Mouse (Mus musculus) brain, embryonic 18.5 days (tissue): ENCODE data around the gene Ccr1l1.

Experiments
- DNase-seq: peaks from one replicate; pipeline ENCODE4 v3.0.0-alpha.2; 2012; ENCODE audit warnings: low read depth, low spot score

Ccr1l1 gene

DNA sequence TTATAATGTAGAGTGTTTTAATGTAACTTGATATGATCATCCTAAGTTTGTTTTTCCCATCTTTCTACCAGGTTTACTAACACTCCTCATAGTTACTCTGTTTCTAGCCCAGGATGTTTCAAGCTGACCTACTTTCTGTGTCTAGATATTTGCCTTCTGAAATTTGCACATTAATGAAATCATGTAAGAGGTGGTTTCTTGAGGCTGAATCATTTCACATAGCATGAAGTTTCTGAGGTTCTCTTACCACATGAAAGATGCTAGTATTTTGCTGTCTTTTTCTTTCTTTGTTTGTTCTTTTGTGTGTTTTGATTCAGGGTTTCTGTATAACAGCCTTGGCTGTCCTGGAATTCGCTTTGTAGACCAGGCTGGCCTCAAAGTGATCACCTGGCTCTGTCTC, 18.0 kb downstream of the Ccr1l1 start:
- DNase-seq = no peak

DNA sequence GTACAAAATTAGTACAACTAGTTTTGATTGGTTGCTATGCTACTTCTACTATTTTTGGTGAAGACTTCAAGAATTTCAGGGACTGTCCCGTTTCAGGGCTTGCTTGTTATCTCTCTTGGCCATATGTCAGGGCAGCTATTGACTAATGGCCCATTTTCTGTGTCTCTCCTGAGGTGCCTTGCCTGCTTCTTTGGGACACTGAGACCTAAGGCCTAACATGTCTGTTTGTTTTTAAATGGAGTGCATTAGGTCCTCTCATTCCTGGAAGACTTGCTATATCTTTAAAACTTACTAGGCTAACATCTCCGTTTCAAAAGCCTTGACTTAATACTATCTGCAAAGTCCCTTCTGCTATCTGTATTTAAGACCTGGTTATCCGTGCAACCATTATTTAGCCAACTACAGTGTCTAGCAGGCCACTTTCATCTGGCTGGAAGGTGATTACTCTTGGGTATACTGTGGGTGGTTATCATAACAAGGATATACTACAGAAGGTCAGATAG, 20.2 kb downstream of the Ccr1l1 start:
- DNase-seq = no peak

DNA sequence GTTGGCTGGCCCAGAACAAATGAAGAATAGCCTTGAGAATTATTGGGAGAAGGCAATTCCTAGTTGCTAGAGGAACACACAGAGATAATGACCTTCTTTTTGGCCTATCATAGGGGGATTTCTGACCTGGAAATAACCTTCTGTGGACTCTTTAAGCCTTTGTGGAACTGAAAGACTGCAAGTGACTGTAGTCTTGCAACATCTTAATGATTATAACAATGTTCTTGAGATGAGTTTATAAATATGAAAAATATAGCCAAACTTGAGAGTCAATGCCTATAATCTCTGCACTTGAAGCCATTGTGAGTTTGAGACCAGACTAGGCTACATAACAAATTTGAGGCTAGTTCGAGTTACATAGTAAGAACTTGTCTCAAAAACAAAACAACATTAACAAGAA, 21.3 kb downstream of the Ccr1l1 start:
- DNase-seq = no peak

DNA sequence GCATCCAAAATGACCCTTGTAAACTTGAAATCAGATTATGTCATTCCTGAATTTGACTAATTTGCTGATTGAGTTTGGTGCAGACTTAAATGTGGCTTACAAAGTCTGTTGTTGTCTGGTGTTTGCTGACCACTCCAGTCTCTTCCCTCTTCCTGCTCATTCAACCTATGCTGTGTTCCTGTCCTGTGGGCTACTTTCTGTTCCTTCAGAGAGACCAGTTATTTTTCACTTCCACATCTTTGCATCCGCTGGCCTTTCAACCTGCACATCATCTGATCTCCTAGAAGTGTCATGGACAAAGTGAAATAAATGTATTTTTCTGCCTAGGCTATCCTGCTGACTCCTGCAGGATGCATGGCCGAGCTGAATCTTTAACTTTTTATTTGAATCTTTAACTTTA, 24.7 kb downstream of the Ccr1l1 start:
- DNase-seq = no peak

DNA sequence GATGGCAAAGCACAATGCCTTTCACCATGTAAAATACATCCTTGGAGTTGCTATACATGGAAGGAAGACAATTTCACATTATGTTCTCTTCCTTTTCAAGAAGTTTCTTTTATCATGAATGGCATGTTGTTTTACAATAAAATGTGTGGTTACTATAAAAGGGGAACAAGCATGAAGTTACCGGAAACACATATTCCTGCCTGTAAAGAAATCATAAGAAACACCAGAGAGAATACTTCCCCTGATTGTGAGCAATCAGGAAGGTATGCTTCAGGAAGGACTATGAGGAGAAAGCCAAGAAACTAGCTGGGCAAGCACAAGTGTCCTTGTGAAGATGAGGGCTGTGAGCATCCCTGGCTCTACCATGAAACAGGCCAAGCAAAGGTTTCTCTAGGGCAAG, 27.0 kb downstream of the Ccr1l1 start:
- DNase-seq = no peak

DNA sequence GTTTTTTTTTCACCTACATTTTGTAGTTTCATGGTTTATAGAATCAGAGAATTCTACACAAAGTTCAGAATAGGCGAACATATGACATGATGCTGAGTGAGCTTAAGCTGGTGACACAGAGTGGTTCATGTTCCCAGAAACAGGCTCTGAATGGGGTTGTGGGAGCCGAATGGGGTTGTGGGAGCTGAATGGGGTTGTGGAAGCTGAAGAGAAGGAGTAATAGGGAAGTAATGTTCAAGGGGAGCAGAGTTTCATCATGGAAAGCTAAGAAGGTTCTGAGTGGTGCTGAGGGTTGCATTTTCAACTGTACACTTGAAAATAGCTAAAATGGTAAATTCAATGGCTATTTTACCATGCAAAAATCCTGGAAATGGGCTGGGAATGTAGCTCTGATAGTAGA, 28.8 kb downstream of the Ccr1l1 start:
- no peak for DNase-seq

DNA sequence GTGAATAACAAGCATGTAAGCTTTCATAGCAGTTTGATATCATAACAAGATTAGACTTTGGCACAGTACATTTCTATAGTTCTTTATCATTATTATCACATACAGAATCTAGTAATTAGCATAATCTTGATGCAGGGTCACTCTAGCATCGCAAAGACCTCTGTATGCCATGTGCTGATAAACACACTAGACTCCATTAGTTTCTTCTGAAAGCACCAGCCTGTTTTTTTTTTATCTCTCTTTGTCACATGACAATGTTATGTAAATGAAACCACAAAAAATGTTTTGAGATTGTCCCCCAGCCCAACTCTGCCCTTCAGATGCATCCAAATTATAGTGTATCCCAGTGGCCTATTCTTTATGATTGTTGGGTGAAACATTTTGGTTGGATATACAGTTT, 30.4 kb downstream of the Ccr1l1 start:
- no peak for DNase-seq

DNA sequence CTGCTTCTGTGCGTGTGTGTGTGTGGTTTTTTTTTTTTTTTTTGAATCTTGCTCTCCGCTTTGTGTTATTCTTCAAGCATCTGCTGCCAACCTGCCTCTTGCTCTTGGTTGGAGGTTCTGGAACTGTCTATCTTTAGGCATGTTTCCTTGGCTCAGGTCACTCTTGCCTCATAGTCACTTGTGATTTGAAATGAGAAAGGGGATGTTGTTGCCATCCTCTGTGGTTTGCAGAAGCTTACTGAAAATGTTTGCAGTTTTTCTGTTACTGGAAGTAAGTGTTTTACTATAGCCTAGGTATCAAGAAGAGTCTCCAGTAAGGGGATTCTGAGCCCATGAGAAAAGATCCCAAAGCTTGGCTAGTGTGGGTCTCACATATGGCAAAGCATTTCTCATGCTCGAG, 36.2 kb downstream of the Ccr1l1 start:
- no peak for DNase-seq

DNA sequence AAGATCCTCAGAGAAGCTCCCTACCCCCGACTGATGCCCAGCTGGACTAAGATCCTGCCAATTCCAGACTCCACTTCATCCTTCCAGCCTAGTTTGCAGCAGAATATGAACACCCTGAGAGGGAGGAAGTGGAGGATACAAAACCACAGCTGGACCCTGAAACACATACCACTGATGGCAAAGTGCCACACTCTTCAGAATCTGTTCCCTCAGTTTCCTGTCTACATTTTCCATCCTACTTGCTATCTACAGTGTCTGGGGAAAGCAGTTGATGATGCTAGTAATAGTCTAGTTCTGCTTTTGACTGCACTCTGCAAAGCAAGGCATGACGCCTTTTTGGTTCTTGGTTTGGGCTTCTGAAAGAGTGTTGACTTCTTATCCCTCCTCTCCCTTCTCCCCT, 36.9 kb downstream of the Ccr1l1 start:
- no peak for DNase-seq

DNA sequence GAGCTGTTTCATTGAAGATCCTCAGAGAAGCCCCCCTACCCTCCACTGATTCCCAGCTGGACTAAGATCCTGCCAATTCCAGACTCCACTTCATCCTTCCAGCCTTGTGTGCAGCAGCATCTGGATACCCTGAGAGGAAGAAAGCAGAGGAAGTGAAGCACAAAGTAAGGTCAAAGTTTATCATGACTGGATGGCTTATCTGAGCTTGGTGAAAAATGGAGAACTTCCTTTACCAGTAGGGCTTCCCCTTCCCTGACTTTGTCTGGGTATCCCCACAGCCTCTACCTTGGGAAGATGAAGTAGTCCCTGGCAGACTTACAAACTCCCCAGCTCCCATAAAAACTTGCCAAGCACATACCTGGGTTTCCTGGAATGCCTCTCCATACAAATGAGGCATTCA, 37.6 kb downstream of the Ccr1l1 start:
- DNase-seq = no peak

DNA sequence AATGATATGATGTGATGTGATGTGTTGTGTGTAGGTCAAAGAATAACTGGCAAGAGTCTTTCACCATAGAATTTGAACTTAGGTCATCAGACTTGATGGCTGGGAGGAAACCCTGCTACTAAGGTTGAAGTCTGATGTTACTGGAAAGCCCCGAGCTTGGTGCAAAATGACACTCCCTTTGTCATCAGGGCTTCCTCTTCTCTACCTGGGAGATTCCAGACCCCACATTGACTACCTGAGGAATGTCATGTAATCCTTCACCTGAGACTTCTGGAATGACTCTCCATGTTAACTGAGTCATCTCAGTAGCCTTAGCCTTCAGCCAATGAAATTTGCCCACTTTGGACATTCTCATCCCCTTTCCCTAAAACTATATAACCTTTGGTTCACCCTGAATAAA, 38.0 kb downstream of the Ccr1l1 start:
- no peak for DNase-seq

DNA sequence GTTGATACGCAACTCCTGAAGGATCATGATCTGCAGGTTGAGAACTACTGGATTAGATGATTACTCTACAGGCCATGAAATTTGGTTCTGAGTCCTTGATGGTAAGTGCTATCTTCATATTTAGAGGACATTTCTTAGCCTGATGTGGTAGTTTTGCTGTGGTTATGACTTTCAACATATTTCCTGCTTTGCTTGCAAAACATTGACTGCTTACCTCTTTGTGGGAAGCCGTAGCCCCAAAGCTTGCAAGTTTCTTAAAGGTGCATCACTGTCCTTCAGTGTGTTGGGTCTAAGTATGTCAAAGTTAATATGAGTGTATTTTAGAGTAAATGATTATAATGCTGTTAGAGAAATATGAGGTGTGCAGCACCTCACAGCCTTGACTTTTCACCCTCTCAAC, 40.2 kb downstream of the Ccr1l1 start:
- DNase-seq = no peak

DNA sequence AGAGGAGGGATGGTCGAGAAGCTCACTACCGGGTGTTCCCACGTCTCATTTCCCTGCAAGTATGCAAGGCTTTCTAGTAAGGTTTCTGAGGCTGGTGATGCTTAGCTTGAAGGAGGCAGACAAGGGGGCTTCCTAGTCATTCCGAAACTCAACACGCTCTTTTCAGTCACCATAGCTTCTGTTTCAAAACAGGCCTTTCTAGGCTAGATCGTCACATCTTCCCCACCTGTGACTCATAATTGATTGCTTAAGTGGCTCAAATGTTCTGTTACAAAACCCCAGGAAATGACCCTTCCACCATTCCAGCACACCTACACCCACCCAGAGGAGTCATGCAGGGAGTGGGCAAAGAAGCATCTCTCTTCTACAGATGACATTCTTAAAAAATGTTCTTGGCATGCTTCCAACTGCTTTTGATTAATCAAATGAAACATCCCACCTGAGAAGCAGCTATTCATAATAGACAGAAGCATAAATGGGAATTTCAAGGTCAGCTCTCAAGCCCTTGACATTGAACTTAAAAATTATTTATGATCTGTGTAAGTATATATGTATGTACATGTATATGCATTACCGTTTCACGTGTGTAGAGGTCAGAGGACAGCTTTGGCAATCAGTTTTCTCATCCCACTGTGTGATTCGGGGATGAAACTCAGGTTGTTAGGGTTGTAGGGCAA, 41.5 kb downstream of the Ccr1l1 start:
- no peak for DNase-seq

DNA sequence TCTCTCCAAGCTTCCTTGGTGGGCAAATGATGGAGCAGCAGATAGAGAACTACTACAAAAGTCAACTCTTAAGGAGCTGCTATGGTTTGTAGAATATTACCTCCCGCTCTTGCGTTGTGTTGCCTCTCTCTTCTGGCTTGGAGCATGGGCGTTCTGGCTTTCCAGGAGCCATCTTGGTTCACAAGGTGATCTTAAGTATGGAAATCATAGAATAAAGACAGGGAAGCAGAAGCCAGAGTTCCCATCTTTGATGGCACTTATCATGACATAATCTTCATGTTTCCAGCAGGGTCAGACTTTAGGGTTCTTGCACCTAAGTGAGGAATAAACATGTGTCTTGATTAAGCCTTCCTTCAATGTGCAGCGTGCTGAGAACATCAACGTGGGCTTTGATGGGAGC, 42.4 kb downstream of the Ccr1l1 start:
- no peak for DNase-seq

DNA sequence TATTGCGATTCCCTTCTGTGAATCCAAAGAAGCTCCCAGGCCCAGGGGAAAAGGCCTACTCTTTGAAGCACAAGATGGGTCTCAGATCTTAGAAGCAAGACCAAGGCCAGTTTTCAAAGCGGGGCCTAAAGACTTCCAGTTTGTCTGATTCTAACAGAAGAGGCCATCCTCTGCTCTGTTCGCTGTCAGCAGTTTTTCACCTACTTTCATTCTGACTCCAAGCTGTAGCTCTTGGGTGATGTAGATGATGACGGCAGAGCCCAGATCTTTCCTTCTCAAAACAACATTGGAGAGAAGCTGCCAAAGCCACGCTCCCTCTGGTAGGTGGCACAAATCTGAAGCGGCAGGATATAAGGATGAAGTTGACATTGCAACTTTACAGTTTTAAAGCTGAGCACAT, 42.9 kb downstream of the Ccr1l1 start:
- DNase-seq = no peak

DNA sequence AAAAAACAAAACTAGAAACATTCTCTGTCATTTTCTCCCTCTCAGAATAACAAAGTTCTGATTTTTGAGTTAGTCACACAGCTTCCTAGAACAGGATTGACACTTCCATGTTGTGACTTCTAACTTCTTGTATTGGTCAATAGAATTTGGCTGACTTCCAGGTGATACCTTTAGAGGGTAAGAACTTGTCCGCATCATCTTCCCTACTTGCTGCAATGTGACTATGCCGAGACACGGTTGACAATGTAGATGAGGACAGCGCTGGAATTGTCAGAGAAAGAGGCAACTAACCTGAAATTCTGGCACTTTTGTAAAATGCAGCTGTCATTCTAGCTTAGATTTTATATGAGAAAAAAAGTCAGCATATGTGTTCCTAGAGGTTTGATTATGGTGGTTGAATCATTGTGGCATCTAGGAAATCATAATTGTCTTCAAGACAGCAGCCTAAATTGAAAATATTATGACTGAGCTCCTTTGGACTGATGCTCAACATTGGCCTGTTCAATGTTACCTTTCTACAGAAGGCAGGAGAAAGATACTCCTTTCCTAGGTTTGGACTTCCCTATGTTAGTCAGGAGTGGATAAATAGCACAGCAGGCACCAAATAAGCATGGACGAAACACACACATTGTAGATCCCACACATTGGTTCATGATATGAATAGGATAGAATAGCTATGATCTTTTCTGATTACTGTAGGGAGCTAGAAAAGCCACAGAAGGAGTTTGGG, 44.3 kb downstream of the Ccr1l1 start:
- DNase-seq = no peak

DNA sequence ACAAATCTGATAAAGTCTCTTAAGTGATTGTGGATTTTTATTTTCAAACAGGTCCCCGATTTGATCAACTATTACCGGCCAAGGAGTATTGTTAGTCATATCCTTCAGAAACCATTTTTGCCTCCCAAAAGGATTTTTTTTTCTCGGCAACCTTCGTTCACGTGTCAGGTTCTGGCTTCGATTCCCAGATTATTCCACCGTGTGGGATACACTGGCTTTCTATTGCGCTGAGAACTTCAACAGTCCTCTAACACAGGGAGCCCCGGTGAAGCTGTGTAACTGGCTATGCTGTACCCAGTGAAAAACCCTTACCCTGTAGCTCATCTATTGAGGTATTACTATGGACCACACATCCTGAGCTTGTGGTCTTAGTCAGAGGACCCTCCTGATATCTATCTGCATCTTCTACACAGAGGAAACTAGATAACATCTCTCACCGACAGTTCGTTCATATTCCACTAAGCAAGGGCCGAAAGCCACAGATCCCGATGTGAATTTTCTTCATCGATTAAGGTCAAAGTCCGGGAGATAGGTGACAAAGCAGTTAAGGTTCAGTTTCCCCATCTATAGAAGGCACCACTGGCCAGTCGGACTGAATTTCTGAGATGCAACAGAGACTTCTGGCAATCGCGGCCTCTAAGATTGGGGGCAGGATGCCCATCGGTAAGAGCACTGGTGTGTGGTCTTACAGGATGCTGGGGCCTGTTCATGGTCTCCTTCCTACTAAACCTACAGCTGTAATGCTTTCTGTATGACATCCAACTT, 45.1 kb downstream of the Ccr1l1 start:
- no peak for DNase-seq

DNA sequence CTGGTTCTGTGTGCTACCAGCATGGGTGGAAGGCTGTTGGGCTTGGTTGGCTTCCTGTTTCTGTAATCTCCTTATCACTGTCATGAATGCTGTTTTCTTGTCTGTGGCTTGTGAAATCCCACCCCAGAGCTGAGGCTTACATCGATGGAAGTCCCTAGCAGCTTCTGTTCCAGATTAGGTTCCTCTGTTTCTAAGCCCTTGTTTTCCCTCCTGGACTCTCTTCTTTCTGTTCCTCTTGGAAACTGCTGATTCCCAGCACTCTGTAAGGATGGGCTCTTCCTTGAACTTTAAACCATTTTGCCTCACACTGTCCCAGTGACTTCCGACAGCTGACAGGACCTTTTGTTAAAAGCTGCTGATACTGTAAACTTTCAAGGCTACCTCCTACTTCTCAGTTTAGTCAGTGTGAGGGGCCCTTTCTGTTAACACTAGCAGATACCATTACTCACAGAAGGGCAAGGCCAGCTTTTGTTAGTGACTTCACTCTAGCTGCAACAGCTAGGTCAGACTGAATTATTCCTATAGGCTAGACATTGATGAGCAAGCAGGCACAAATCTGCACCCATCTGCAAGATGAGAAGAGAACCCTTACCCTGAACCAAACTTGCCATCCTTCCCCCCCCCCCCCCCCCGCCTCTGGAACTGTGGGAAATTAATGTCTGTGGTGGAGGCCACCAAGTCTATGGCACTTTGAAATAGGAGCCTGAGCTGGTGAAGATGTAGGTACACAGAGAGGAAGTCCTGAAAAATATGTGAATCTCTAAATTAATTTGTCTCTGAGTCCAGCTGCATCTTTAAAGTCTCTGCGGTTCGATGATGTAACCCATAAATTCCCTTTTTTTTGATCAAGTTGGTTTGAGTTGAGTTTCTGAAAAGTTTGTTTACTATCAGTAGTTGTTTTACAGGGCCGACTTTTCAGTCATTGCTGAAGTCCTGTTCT, 46.2 kb downstream of the Ccr1l1 start:
- DNase-seq = no peak

DNA sequence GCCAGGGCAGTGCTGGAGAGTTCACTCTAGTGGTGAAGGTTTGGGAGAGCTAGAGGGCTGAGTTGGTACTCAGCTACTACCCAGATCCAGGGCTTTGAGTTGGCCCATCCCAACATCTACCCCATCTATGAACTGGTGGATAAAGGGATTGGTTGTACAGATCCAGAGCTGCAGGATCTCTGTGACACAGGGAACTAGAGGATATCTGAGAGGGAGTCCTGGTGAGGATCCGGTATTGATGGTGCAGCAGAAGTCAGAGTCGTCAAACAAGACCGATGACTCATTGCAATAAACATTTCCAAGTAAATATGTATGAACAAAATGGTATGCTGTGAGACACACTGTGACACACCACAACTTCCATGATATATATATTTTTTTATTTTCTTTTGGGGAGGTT, 47.3 kb downstream of the Ccr1l1 start:
- no peak for DNase-seq

DNA sequence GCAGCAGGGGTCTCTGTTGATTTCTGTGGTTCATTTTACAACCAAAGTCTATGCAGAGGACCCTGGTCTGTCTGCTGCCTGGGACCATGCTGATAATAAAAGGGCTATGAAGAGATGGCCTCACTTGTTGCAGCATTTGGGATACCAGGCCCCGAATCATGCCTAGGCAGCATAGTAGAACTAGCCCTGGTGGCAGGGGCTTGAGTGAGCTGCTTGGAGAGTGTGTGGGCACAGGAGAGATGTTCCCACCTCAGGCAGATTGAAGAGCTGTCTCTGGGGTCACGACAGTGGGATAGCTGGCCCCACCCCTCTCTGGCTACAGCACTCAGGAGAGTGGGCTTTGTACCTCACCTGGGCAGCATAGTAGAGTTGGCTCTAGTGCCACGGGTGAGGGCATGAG, 47.7 kb downstream of the Ccr1l1 start:
- no peak for DNase-seq

DNA sequence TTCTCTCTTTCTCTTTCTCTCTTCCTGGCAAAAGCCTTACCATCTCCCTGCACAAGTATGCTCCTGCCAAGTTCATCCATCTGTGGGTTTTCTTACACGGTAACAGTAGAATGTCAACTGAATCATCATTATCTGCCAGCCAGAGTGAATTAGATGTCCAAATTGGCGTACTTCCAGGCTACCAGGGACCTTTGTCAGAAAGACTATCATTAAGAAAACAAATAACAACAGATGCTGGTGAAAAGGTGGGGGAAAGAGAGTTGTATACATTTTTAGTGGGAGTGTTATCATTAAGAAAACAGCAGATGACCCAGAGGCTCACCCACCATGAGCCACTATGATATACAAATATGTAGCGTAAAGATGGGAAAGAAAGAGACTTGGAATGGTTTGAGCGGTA, 48.3 kb downstream of the Ccr1l1 start:
- DNase-seq = no peak
